Mouse (Mus musculus) embryonic fibroblast, embryonic 13.5 days (primary cell): Measurements from ENCODE around the gene Lrsam1.

Experiments
- CTCF ChIP-seq: IDR thresholded peaks from 2 replicates; pipeline ENCODE4 v1.5.1; 2011; ENCODE audit warnings: mild to moderate bottlenecking, control low read depth, low read length, moderate library complexity, borderline replicate concordance; ENCODE audit not compliant: insufficient read depth
- POLR2A ChIP-seq: IDR thresholded peaks from 2 replicates; pipeline ENCODE4 v1.6.1; 2011; ENCODE audit warnings: low read depth, mild to moderate bottlenecking, control low read depth, low read length, moderate library complexity

GRCm38 (mm10) chr2:32876490-32877302 lies 84.7 kb downstream of the Lrsam1 start:
- TF ChIP-seq CTCF (no peak), POLR2A (peak; percentile 25; the same call in 1 of the 2 replicates)
